Mouse (Mus musculus) midbrain, postnatal 0 days (tissue): ENCODE measurements at regions not wholly inside any gene's neighbourhood (a gene's known extent, or its start where the extent isn't known, plus 50 kb on each side); places are given as distances from the start of the nearest gene placed in this dataset.
"Not testable (repeated sequence)": the region's sequence is repeated elsewhere in the genome, so short reads cannot be mapped to it uniquely, and the experiment has no call there.

Source experiments
- ATAC-seq: fragments of 200-750 bp; cut with Nextera tagmentation; 2 replicates; pipeline ENCODE4 v1.8.0; 2017; ENCODE audit warnings: moderate number of reproducible peaks, mild to moderate bottlenecking, moderate TSS enrichment, moderate library complexity; ENCODE audit not compliant: low FRiP score
- DNase-seq: peaks from one replicate; pipeline ENCODE4 v3.0.0-alpha.2; 2015; ENCODE audit warnings: low spot score
- H3K27ac ChIP-seq: fragments of 300-500 bp; sonication (generic); 2 replicates; pipeline ENCODE4 v1.5.1; 2014; ENCODE audit warnings: low read depth, mild to moderate bottlenecking, low read length, mixed read lengths
- H3K27me3 ChIP-seq: fragments of 300-500 bp; sonication (generic); 2 replicates; pipeline ENCODE4 v1.6.1; 2014; ENCODE audit warnings: low read length, control low read depth, mixed read lengths; ENCODE audit not compliant: insufficient read depth
- H3K36me3 ChIP-seq: fragments of 300-500 bp; sonication (generic); 2 replicates; pipeline ENCODE4 v1.6.1; 2014; ENCODE audit warnings: low read length, control low read depth, mixed read lengths; ENCODE audit not compliant: insufficient read depth
- H3K4me1 ChIP-seq: fragments of 300-500 bp; sonication (generic); 2 replicates; pipeline ENCODE4 v1.6.1; 2014; ENCODE audit warnings: mild to moderate bottlenecking, control low read depth, antibody characterized with exemption, low read length, mixed read lengths; ENCODE audit not compliant: insufficient read depth
- H3K4me2 ChIP-seq: fragments of 300-500 bp; sonication (generic); 2 replicates; pipeline ENCODE4 v1.6.1; 2014; ENCODE audit warnings: low read depth, mild to moderate bottlenecking, low read length, mixed read lengths; ENCODE audit not compliant: poor library complexity, severe bottlenecking
- H3K4me3 ChIP-seq: fragments of 300-500 bp; sonication (generic); 2 replicates; pipeline ENCODE4 v1.5.1; 2014; ENCODE audit warnings: low read depth, mild to moderate bottlenecking, low read length, moderate library complexity
- H3K9ac ChIP-seq: fragments of 300-500 bp; sonication (generic); replicated peaks from 2 replicates; pipeline ENCODE4 v1.6.1; 2014; ENCODE audit warnings: mild to moderate bottlenecking, low read length, moderate library complexity, mixed read lengths; ENCODE audit not compliant: poor library complexity, severe bottlenecking
- H3K9me3 ChIP-seq: fragments of 300-500 bp; sonication (generic); 2 replicates; pipeline ENCODE4 v1.6.1; 2016; ENCODE audit warnings: low read length, control low read depth
- CTCF ChIP-seq: IDR thresholded peaks from 2 replicates; pipeline ENCODE4 v1.5.1; 2016; ENCODE audit warnings: antibody characterized with exemption, mild to moderate bottlenecking
- WGBS: fragments of 180-500 bp; shearing (Covaris S2); extraction: QIAGEN DNeasy Blood & Tissue Kit; methylation state at CpG from one replicate; pipeline ENCODE4 v1.1.7; 2014; 5-methylcytosine and 5-hydroxymethylcytosine counted together

- Histone ChIP-seq H3K27me3 (no peaks in the 10 kb centered on the region), H3K4me3 (no peak overlapping the region), H3K9ac (no peak overlapping the region), H3K4me2 (no peak overlapping the region), H3K36me3 (no peaks in the 10 kb centered on the region), H3K27ac (no peak overlapping the region), H3K4me1 (no peaks in the 10 kb centered on the region), H3K9me3 (no peaks in the 10 kb centered on the region)
- ATAC-seq (no peak), DNase-seq (no peak)
- WGBS = 76% methylated on average over 7 of the region's 7 CpGs
- TF ChIP-seq CTCF = no peak
These were observed 154.5 kb upstream of the Rapgef5 start for GRCm38 (mm10) chr12:117361826-117362225.

DNA sequence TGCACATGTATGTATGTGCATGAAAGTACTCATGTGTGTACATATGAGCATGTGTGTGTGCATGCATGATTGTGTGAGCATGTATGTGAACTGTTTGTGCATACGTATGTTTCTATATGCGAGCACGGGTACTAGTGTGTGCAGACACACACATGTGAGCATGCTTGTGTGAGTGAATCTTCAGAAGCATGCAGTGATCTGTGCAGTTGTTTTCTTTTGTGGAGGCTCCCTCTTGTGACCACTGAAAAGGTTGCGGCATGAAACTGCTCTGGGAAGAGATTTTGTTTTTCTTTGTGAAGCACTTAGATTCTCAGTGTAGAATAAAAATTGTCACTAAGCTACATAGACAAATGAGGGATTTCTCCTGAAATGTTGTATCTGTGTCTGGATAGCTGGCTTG lies 152.8 kb upstream of the Rapgef5 start:
- peak; percentile 63 for TF ChIP-seq CTCF
- peak; percentile 69; the same call in 1 of the 2 replicates for ATAC-seq
- not testable (repeated sequence) for H3K36me3 ChIP-seq, H3K27ac ChIP-seq, H3K4me1 ChIP-seq, H3K9me3 ChIP-seq, H3K4me3 ChIP-seq, H3K27me3 ChIP-seq, H3K9ac ChIP-seq, DNase-seq, H3K4me2 ChIP-seq
- 29% methylated on average over 4 of the region's 4 CpGs for WGBS

DNA sequence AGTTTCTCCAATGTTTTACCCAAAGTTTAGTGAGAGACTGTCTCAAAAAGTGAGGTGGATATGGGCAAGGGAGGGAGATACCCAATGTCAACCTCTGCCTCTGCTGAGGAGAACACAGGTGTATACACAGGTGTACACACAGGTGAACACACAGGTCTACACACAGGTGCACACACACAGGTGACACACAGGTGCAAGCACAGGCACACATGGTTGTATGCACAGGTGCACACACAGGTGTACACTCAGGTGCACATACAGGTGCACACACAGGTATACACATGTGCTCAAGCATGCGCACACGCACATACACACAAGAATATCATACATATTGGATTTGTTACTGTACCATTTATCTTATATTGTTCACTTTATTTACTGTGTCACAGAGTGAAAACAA lies 151.1 kb upstream of the Rapgef5 start:
- 100% methylated on average over 2 of the region's 2 CpGs for WGBS
- Histone ChIP-seq H3K9ac (no peak overlapping the region), H3K4me1 (no peaks in the 10 kb centered on the region), H3K4me2 (no peak overlapping the region), H3K36me3 (no peaks in the 10 kb centered on the region), H3K9me3 (no peaks in the 10 kb centered on the region), H3K27ac (no peak overlapping the region), H3K4me3 (no peak overlapping the region), H3K27me3 (no peaks in the 10 kb centered on the region)
- ATAC-seq = no peak
- TF ChIP-seq CTCF = no peak
- DNase-seq = no peak

- no peak for TF ChIP-seq CTCF
- WGBS = 55% methylated on average over 5 of the region's 5 CpGs
- Histone ChIP-seq H3K27ac (no peak overlapping the region), H3K4me1 (no peaks in the 10 kb centered on the region), H3K36me3 (no peaks in the 10 kb centered on the region), H3K9me3 (no peaks in the 10 kb centered on the region), H3K4me3 (no peak overlapping the region), H3K27me3 (no peaks in the 10 kb centered on the region), H3K4me2 (no peak overlapping the region), H3K9ac (no peak overlapping the region)
- no peak for DNase-seq
- ATAC-seq = no peak
These were observed 150.4 kb upstream of the Rapgef5 start for GRCm38 (mm10) chr12:117365876-117366275.

GRCm38 (mm10) chr12:117378297-117378887 lies 137.9 kb upstream of the Rapgef5 start:
- H3K4me1 ChIP-seq = no peaks in the 10 kb centered on the region
- WGBS = 82% methylated on average over 21 of the region's 21 CpGs
- H3K27ac ChIP-seq = no peak overlapping the region
- H3K4me3 ChIP-seq = no peak overlapping the region
- H3K9me3 ChIP-seq = no peaks in the 10 kb centered on the region
- DNase-seq (no peak), ATAC-seq (no peak)
- no peak overlapping the region for H3K4me2 ChIP-seq
- no peaks in the 10 kb centered on the region for H3K36me3 ChIP-seq
- no peak for TF ChIP-seq CTCF
- no peak overlapping the region for H3K9ac ChIP-seq
- no peaks in the 10 kb centered on the region for H3K27me3 ChIP-seq

DNA sequence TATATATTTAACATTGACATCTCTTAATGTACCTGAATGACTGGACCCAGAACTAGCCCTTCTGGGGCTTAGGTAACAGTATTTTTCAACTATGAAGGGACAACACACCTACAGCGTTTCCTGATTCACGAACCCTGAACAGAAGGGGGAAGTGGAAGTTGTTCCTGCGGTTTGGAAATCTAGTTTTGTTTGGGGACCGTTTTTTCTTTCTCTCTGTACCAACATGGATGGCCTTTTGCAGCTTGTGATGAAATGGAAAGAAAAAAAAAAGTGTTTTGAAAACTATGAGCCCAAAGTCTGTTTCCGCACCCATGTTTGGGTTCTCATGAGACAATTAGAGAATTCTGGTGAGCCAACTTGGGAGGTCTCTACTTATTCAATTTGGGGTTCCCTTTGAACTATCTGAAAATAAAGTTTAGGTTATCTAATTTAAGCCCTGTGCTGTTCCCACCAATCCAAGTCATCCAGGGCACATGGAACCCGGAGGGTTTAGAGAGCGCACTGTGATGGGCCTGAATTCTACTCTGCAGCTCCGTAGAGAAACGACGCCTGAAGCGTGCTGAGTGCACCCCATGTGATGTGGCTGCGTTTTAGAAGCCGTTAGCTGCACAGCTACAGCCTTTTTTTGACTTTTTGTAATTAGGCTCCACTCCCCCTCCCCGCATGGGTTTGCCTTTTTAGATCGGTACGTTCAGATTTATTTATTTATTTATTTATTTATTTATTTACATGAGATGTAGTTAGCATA lies 137.0 kb upstream of the Rapgef5 start:
- Histone ChIP-seq H3K9ac (no peak overlapping the region), H3K9me3 (no peaks in the 10 kb centered on the region), H3K27me3 (no peaks in the 10 kb centered on the region), H3K27ac (no peak overlapping the region), H3K4me1 (no peaks in the 10 kb centered on the region), H3K36me3 (no peaks in the 10 kb centered on the region), H3K4me2 (no peak overlapping the region), H3K4me3 (no peak overlapping the region)
- TF ChIP-seq CTCF = no peak
- WGBS = 84% methylated on average over 16 of the region's 16 CpGs
- DNase-seq (no peak), ATAC-seq (no peak)
